Mouse (Mus musculus) limb, embryonic 11.5 days (tissue): ENCODE measurements around the gene Hspa1l. TPM values are rescaled to one million over a fixed set of nuclear protein-coding genes. Genes with fewer than 3 reads are reported as not detected.
"Not testable (repeated sequence)": the region's sequence is repeated elsewhere in the genome, so short reads cannot be mapped to it uniquely, and the experiment has no call there.

Source experiments
- ATAC-seq: fragments of 200-750 bp; cut with Nextera tagmentation; 2 replicates; pipeline ENCODE4 v1.8.0; 2017; ENCODE audit warnings: low read depth; ENCODE audit not compliant: insufficient number of reproducible peaks, low FRiP score, low TSS enrichment
- DNase-seq: peaks from one replicate; pipeline ENCODE4 v3.0.0-alpha.2; 2015; ENCODE audit warnings: low spot score
- H3K27ac ChIP-seq: fragments of 300-500 bp; sonication (generic); replicated peaks from 2 replicates; pipeline ENCODE4 v1.5.1; 2014; ENCODE audit warnings: low read depth, mild to moderate bottlenecking, low read length
- H3K27me3 ChIP-seq: fragments of 300-500 bp; sonication (generic); 2 replicates; pipeline ENCODE4 v1.6.1; 2014; ENCODE audit warnings: mild to moderate bottlenecking, low read length, mixed read lengths; ENCODE audit not compliant: control insufficient read depth, insufficient read depth
- H3K36me3 ChIP-seq: fragments of 300-500 bp; sonication (generic); 2 replicates; pipeline ENCODE4 v1.6.1; 2014; ENCODE audit warnings: mild to moderate bottlenecking, low read length, moderate library complexity, mixed read lengths; ENCODE audit not compliant: control insufficient read depth, insufficient read depth
- H3K4me1 ChIP-seq: fragments of 300-500 bp; sonication (generic); 2 replicates; pipeline ENCODE4 v1.6.1; 2014; ENCODE audit warnings: low read length, mixed read lengths; ENCODE audit not compliant: control insufficient read depth, insufficient read depth
- H3K4me2 ChIP-seq: fragments of 300-500 bp; sonication (generic); 2 replicates; pipeline ENCODE4 v1.6.1; 2014; ENCODE audit warnings: low read depth, mild to moderate bottlenecking, moderate library complexity; ENCODE audit not compliant: severe bottlenecking
- H3K4me3 ChIP-seq: fragments of 300-500 bp; sonication (generic); 2 replicates; pipeline ENCODE4 v1.5.1; 2014; ENCODE audit warnings: low read depth, low read length
- H3K9ac ChIP-seq: fragments of 300-500 bp; sonication (generic); 2 replicates; pipeline ENCODE4 v1.6.1; 2014; ENCODE audit warnings: mild to moderate bottlenecking, low read length
- H3K9me3 ChIP-seq: fragments of 300-500 bp; sonication (generic); 2 replicates; pipeline ENCODE4 v1.6.1; 2016; ENCODE audit warnings: low read length; ENCODE audit not compliant: control insufficient read depth
- WGBS: fragments of 180-500 bp; shearing (Covaris S2); extraction: QIAGEN DNeasy Blood & Tissue Kit; methylation state at CpG from one replicate; pipeline ENCODE4 v1.1.7; 2014; 5-methylcytosine and 5-hydroxymethylcytosine counted together
- polyA plus RNA-seq: library from polyadenylated mRNA; unstranded; fragments of >200 nt; fragmentation: Nextera tagmentation; extraction: Ambion mirVana; gene quantifications from 2 replicates; pipeline ENCODE4 v1.2.1, GENCODE M21; 2014

Gene Hspa1l
- polyA plus RNA-seq, 1 experiment from 2014 or later = 1.5 TPM

DNA sequence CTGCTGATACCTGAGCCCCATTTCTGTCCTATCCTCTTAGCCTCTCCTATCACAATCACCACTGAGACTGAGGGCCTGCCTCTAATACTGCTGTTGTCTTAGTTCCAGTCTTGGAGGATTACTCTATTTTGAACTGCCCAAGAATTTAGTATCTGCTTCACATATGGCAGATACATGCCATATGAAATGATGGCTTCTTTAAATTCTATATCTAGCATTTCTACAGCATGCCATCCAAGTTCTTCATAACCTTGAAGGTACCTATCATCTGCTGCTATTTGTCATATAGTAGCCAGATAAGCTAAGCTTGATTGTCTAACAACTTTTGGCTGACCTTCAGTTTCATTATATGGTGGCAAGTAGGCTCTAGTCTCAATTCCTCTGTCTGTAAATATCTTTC lies 22.2 kb downstream of the Hspa1l start:
- Histone ChIP-seq H3K9ac (no peak overlapping the region), H3K4me2 (no peak overlapping the region), H3K27me3 (no peaks in the 10 kb centered on the region), H3K27ac (no peak overlapping the region), H3K4me3 (no peak overlapping the region), H3K4me1 (peaks cover 2% of the 10 kb centered on the region; the same call in 1 of the 2 replicates), H3K9me3 (no peaks in the 10 kb centered on the region), H3K36me3 (peaks cover 20% of the 10 kb centered on the region)
- ATAC-seq = no peak
- DNase-seq = no peak

DNA sequence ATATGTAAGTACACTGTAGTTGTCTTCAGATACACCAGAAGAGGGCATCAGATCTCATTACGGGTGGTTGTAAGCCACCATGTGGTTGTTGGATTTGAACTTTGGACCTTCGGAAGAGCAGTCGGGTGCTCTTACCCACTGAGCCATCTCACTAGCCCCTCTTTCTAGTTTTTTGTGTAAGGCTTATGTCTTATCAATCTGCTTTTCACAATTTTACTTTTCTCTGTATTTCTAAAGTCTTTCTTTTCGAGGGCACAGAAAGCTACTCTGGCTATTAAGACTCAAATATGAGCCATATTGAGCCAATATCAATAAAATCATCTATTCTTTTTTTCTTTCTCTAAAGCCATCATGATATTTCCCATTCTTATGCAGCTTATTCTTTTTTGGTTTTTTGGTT lies 22.7 kb downstream of the Hspa1l start:
- peaks cover 20% of the 10 kb centered on the region for H3K36me3 ChIP-seq
- H3K4me1 ChIP-seq, H3K27ac ChIP-seq, DNase-seq, H3K9ac ChIP-seq, H3K9me3 ChIP-seq, H3K4me3 ChIP-seq, ATAC-seq, H3K4me2 ChIP-seq, H3K27me3 ChIP-seq: not testable (repeated sequence)
- WGBS = 95% methylated on average over 4 of the region's 4 CpGs

DNA sequence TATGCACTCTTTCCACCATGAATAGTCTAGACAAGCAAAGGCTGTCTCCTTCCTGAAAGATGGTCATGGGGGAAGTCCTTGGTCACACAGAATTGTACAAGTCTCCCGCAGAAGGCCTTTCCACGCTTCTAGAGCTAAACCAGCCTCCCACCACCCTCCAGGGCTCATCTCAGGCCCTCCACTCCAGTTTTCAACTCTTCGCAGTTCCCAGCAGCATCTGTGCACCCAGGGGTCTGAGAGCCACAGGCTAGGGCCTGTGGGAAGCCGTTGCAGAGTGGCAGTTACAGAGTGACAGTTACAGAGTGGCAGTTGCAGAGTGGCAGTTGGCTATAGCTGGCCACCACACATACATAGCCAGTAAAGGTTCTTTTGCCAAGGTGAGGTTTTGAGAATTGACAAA lies 23.4 kb downstream of the Hspa1l start:
- H3K9me3 ChIP-seq, H3K4me1 ChIP-seq, H3K27ac ChIP-seq, ATAC-seq, H3K4me3 ChIP-seq, H3K4me2 ChIP-seq, H3K27me3 ChIP-seq, DNase-seq, H3K9ac ChIP-seq: not testable (repeated sequence)
- peaks cover 20% of the 10 kb centered on the region for H3K36me3 ChIP-seq
- WGBS = 96% methylated on average over 4 of the region's 4 CpGs

DNA sequence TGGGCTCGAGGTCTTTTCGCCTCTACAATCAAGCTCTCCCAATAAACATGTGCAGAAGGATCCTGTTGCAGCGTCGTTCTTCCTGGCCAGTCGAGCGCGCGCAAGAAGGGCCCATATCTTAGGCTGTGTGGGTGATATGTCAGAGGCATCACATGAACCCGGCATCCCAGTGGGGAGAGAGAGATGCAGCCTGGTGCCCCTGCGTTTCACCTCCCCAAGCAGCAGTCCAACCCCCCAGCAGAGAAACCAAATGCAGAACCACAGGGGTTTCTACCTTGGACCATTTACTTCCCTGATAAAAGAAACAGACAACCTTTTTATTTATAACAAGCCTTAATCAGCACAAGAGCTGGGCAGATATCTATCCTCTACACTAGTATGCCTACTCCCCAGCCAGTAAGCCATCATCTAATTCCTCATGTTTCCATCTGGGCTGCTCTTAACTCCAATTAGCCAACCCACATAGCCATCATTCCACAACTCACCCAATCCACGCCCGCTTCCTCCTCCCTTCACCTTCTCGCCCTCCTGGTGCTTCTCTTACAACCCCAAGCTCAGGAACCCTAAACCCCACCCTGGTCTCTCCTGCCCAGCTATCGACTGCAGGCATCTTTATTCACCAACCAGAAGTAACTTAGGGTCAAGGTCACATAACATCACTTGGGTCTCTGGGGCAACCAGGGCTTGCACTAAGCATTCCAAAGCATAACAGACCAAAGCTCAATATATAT lies 24.1 kb downstream of the Hspa1l start:
- Histone ChIP-seq H3K4me1 (peaks cover 3% of the 10 kb centered on the region; the same call in 1 of the 2 replicates), H3K9ac (no peak overlapping the region), H3K9me3 (no peaks in the 10 kb centered on the region), H3K4me3 (no peak overlapping the region), H3K27ac (no peak overlapping the region), H3K27me3 (no peaks in the 10 kb centered on the region), H3K4me2 (peak overlapping the region; percentile 17; the same call in 1 of the 2 replicates), H3K36me3 (peaks cover 16% of the 10 kb centered on the region)
- ATAC-seq = no peak
- 93% methylated on average over 12 of the region's 14 CpGs for WGBS
- no peak for DNase-seq

DNA sequence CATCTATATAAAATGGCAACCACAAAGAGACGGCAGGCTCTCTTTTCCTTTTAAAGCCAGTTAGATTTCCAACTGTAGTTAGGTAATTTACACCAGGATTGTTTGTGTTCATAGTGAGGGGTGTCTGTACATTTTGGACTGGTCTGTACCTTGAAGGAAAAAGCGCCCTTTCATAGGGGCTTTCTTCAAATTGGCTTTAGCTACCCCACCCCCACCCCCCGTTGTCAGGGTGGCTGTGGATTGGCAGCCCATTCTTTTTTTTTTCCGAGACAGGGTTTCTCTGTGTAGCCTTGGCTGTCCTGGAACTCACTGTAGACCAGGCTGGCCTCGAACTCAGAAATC lies 24.6 kb downstream of the Hspa1l start:
- Histone ChIP-seq H3K27ac (no peak overlapping the region), H3K4me1 (peaks cover 3% of the 10 kb centered on the region), H3K36me3 (peaks cover 16% of the 10 kb centered on the region), H3K4me3 (no peak overlapping the region), H3K27me3 (no peaks in the 10 kb centered on the region), H3K9me3 (no peaks in the 10 kb centered on the region), H3K9ac (no peak overlapping the region), H3K4me2 (0 out of 2 replicates have a peak overlapping the region, but pooled peaks have one; percentile 17)
- 95% methylated on average over 5 of the region's 5 CpGs for WGBS
- DNase-seq (no peak), ATAC-seq (no peak)

DNA sequence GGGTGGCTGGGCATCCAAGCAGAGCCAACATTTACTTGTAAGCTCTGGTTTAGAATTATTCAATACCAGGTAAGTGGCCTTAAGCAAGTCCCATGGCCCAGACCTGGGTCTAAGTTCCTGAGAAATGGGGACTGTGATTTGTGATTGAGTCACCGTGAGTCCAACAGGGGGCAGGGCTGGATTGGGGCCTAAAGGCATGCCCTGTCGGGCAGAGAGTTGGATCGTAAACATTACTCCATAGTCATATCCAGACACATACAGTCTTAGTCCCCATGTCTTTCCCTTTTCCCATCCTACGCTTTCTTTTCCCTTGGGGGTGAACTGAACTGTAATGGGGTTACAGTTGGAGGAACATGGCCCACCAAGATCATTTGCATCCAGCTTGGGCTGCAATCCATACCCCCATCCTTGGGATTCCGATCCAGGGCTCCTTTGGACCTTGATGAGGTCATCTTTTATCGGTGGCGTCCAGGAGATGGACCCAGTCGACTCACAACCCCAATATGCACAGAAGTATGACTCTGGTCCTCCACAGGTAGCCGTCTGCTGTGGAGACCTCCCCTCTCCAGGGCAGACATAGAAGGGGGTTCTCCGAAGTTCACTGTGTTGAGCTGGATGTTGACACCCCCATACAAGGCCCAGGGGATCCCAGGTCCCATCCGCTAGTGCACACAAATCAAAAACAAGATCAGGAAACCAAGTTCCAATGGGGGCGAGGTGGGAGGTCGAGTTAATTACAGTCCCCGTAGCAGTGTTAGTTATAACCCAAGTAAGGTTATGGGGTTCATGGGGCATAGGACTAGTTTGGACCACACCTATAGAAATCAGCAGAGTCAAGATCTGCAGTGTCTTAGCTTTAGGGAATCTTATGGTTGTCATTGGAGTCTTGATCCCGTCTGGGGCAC lies 26.3 kb downstream of the Hspa1l start:
- ATAC-seq = no peak
- no peak overlapping the region for H3K4me3 ChIP-seq
- peaks cover 16% of the 10 kb centered on the region for H3K36me3 ChIP-seq
- H3K27me3 ChIP-seq = no peaks in the 10 kb centered on the region
- H3K27ac ChIP-seq = no peak overlapping the region
- peak overlapping the region; percentile 40 for H3K4me2 ChIP-seq
- H3K9me3 ChIP-seq = no peaks in the 10 kb centered on the region
- no peak for DNase-seq
- WGBS = 95% methylated on average over 15 of the region's 15 CpGs
- peaks cover 16% of the 10 kb centered on the region for H3K4me1 ChIP-seq
- no peak overlapping the region for H3K9ac ChIP-seq

DNA sequence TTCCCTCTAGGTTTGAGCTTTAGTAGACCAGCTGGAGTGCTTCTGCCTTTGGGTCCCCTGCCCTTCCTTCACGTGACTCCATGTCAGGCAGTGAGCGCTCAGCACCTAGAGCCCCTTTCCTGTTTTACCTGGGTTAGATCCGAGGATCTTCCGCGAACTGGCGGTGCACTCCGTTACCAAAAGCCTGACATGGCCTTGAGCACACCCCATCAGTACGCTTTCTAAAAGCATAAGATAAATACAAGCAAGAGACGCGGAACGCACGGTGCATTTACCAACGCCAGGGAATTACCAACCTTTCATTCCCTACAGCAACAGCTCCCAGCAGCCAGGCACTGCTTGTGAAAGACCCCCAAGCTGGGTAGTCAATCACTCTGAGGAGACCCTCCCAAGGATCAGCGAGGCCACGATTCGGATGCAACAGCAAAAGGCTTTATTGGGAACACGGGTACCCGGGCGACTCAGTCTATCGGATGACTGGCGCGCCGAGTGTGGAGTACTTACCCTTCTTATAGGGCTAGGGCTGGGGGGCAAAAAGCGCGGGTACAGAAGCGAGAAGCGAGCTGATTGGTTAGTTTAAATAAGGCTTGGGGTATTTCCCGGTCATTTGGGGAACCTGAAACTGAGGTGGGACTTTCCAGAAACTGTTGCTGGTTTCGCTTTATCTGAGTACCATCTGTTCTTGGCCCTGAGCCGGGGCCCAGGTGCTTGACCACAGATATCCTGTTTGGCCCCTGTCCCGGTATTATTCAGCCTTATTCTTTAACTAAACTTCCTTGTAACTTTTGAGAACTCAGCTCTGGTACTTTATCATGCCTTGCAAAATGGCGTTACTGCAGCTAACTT lies 27.6 kb downstream of the Hspa1l start:
- ATAC-seq, H3K9me3 ChIP-seq, H3K27me3 ChIP-seq: not testable (repeated sequence)
- Histone ChIP-seq H3K4me1 (peaks cover 16% of the 10 kb centered on the region), H3K9ac (peak overlapping the region; percentile 91), H3K4me2 (peak overlapping the region; percentile 82), H3K36me3 (peaks cover 19% of the 10 kb centered on the region), H3K27ac (peak overlapping the region; percentile 94), H3K4me3 (peak overlapping the region; percentile 70)
- WGBS = 27% methylated on average over 29 of the region's 32 CpGs
- peak; percentile 60 for DNase-seq
